Mouse (Mus musculus): ENCODE measurements around the gene Zcchc4. TPM values are rescaled to one million over a fixed set of nuclear protein-coding genes. Genes with fewer than 3 reads are reported as not detected.

Gene Zcchc4
- polyA plus RNA-seq (2015; fragmentation: Nextera tagmentation; extraction: Ambion mirVana) = 11.1 and 11.3 TPM in 2 replicates

DNA sequence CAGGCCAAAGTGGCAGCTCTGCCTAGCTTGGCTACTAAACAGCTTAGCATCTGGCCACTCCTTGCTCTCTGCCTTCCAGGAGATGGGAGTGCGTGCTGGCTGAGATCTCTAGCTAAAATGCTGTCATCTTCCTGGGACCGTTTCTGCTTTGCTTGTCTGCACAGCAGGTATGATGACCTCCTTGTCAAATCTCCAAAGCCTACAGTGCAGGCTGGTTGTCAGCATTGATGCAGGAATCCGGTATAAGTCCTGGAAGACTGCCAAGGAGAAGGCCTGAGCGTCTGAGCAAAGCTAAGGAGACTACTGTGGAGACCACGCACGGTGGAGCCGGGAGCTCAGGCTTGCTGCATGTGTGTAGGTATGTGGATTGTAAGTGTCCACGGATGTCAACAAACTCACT is at the start of gene Zcchc4:
TSS of gene Zcchc4 (plus strand) at position 173 of the 400 bp plus-strand sequence.
- no peaks in the 10 kb centered on the region for H3K27me3 ChIP-seq (ENCODE audit: control insufficient read depth, insufficient read depth, low read depth, low read length)
- ATAC-seq = no peak
- H3K9ac ChIP-seq (ENCODE audit: low read depth, low read length) = no peak within 1 kb of the TSS
- no peak within 1 kb of the TSS for H3K4me3 ChIP-seq (ENCODE audit: low read depth, low read length)
- H3K4me2 ChIP-seq (ENCODE audit: low read length) = no peak within 1 kb of the TSS
- no peaks in the 10 kb centered on the region for H3K9me3 ChIP-seq (replicated peaks; ENCODE audit: control insufficient read depth, low read length, poor library complexity, severe bottlenecking)
- 71% methylated on average over 8 of the region's 8 CpGs for WGBS
- no peaks in the 10 kb centered on the region for H3K4me1 ChIP-seq (ENCODE audit: control insufficient read depth, insufficient read depth, low read length)
- H3K36me3 ChIP-seq (ENCODE audit: control insufficient read depth, insufficient read depth, low read length) = no peaks in the 10 kb centered on the region
- no peak within 1 kb of the TSS for H3K27ac ChIP-seq (ENCODE audit: low read length)

DNA sequence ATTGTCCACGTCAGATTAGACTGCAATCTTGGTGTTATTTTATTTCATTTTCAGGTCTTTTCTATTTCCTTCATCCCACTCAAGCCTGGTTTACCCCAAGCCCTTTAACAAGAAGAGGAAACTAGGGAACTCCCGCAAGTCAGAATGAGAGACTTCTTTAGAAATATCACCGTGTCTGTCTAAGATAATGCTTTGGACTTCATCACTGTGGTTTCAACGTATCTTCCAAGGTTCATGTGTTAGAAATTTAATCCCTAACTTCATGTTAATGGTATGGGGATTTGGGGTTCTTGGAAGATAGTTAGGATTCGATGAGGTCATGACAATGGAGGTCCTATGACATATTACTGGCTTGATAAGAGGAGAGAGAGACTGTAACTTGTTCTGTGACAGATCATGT is 47.5 kb upstream of the Zcchc4 start:
- Histone ChIP-seq H3K4me2 (ENCODE audit: low read length) (no peak overlapping the region), H3K9me3 (replicated peaks; ENCODE audit: control insufficient read depth, low read length, poor library complexity, severe bottlenecking) (no peaks in the 10 kb centered on the region), H3K4me3 (ENCODE audit: low read depth, low read length) (no peak overlapping the region), H3K9ac (ENCODE audit: low read depth, low read length) (no peak overlapping the region), H3K36me3 (ENCODE audit: control insufficient read depth, insufficient read depth, low read length) (no peaks in the 10 kb centered on the region), H3K27ac (ENCODE audit: low read length) (no peak overlapping the region), H3K4me1 (ENCODE audit: control insufficient read depth, insufficient read depth, low read length) (no peaks in the 10 kb centered on the region), H3K27me3 (ENCODE audit: control insufficient read depth, insufficient read depth, low read depth, low read length) (no peaks in the 10 kb centered on the region)
- ATAC-seq = no peak
- WGBS = 87% methylated on average over 5 of the region's 5 CpGs

DNA sequence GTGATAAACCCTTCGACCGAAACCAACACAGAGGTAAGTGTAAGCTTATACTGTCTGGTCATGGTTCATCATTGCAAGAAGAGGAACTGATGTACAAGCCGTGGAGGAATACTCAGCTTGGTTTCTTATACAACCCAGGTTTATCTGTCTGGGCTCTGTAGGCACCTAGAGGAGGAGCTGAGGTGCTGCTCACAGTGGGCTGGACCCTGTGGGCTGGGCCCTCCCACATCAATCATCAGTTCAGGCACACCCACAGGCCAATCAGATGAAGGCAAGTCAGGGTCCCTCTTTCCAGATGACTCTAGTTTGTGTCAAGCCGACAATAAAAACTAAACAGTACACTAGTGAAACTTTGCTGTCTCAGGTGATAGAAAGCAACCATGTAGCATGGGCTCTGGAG is 42.4 kb upstream of the Zcchc4 start:
- Histone ChIP-seq H3K4me2 (ENCODE audit: low read length) (no peak overlapping the region), H3K27ac (ENCODE audit: low read length) (no peak overlapping the region), H3K4me1 (ENCODE audit: control insufficient read depth, insufficient read depth, low read length) (no peaks in the 10 kb centered on the region), H3K9ac (ENCODE audit: low read depth, low read length) (no peak overlapping the region), H3K9me3 (replicated peaks; ENCODE audit: control insufficient read depth, low read length, poor library complexity, severe bottlenecking) (no peaks in the 10 kb centered on the region), H3K27me3 (ENCODE audit: control insufficient read depth, insufficient read depth, low read depth, low read length) (no peaks in the 10 kb centered on the region), H3K36me3 (ENCODE audit: control insufficient read depth, insufficient read depth, low read length) (no peaks in the 10 kb centered on the region), H3K4me3 (ENCODE audit: low read depth, low read length) (no peak overlapping the region)
- no peak for ATAC-seq
- 79% methylated on average over 4 of the region's 4 CpGs for WGBS

DNA sequence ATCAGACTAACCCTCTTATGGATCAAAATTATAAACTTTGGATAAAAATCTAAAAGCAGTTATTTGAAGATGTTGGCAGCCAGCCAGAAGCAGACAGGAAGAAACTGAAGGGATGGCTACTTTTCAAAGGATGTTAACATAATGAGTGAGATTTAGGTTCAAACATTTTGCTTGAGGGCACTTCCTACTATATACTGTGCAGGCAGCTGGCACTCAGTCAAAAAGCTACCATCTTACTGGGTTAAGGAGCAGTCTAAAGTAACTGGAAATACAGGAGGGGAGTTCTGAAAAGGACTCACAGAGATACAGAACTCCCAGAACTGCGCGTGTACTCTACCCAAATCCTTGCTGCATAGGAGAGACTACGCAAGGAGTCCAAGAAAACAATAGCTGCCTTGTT is 39.2 kb upstream of the Zcchc4 start:
- Histone ChIP-seq H3K27me3 (ENCODE audit: control insufficient read depth, insufficient read depth, low read depth, low read length) (no peaks in the 10 kb centered on the region), H3K9ac (ENCODE audit: low read depth, low read length) (no peak overlapping the region), H3K27ac (ENCODE audit: low read length) (no peak overlapping the region), H3K9me3 (replicated peaks; ENCODE audit: control insufficient read depth, low read length, poor library complexity, severe bottlenecking) (no peaks in the 10 kb centered on the region), H3K4me1 (ENCODE audit: control insufficient read depth, insufficient read depth, low read length) (no peaks in the 10 kb centered on the region), H3K36me3 (ENCODE audit: control insufficient read depth, insufficient read depth, low read length) (no peaks in the 10 kb centered on the region), H3K4me2 (ENCODE audit: low read length) (no peak overlapping the region), H3K4me3 (ENCODE audit: low read depth, low read length) (no peak overlapping the region)
- 69% methylated on average over 3 of the region's 3 CpGs for WGBS
- ATAC-seq = no peak

DNA sequence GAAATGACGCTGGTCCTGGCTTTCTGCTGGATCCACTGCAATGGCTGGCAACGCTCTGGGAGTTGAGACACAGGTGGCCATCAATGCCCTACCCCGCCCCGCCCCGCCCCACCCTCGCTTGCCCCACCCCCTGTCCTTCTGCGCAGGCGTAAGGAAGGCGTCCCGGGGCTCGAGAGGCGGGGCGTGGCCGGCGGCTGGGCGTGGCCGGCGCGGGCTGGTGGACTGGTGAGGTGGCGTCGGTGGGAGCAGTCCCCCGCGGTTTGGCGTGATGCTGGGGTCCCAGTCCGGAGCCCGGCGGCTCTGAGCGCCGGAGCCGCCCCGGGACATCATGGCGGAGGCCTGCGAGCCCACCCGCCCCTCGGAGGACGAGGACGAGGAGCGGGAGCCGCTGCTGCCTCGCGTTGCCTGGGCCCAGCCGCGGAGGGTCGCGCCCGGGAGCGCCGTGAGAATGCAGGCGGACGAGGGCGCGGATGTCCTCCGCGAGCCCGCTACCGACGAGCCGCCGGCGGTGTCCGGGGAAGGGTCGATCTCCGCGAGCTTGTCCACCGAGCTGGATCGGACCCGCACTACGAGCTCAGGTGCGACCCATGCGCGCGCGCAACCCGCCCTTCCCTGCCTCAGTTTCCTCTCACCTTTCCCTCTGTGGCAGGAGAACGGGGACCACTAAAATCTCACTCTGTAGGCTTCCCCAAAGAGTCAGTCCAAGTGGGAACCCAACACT is 33.7 kb upstream of the Zcchc4 start, which contains the start of gene Pi4k2b:
TSS of gene Pi4k2b (plus strand) at position 184 of the 721 bp plus-strand sequence.
- peak within 1 kb of the TSS; percentile 71 for H3K9ac ChIP-seq (ENCODE audit: low read depth, low read length)
- WGBS = under 1% methylated on average over 50 of the region's 75 CpGs
- peaks cover 6% of the 10 kb centered on the region; the same call in 1 of the 2 replicates for H3K4me1 ChIP-seq (ENCODE audit: control insufficient read depth, insufficient read depth, low read length)
- H3K9me3 ChIP-seq (replicated peaks; ENCODE audit: control insufficient read depth, low read length, poor library complexity, severe bottlenecking) = no peaks in the 10 kb centered on the region
- ATAC-seq = peak; percentile 89
- no peaks in the 10 kb centered on the region for H3K27me3 ChIP-seq (ENCODE audit: control insufficient read depth, insufficient read depth, low read depth, low read length)
- H3K4me3 ChIP-seq (ENCODE audit: low read depth, low read length) = peak within 1 kb of the TSS; percentile 77
- no peak within 1 kb of the TSS for H3K27ac ChIP-seq (ENCODE audit: low read length)
- peak within 1 kb of the TSS; percentile 95 for H3K4me2 ChIP-seq (ENCODE audit: low read length)
- H3K36me3 ChIP-seq (ENCODE audit: control insufficient read depth, insufficient read depth, low read length) = no peaks in the 10 kb centered on the region

DNA sequence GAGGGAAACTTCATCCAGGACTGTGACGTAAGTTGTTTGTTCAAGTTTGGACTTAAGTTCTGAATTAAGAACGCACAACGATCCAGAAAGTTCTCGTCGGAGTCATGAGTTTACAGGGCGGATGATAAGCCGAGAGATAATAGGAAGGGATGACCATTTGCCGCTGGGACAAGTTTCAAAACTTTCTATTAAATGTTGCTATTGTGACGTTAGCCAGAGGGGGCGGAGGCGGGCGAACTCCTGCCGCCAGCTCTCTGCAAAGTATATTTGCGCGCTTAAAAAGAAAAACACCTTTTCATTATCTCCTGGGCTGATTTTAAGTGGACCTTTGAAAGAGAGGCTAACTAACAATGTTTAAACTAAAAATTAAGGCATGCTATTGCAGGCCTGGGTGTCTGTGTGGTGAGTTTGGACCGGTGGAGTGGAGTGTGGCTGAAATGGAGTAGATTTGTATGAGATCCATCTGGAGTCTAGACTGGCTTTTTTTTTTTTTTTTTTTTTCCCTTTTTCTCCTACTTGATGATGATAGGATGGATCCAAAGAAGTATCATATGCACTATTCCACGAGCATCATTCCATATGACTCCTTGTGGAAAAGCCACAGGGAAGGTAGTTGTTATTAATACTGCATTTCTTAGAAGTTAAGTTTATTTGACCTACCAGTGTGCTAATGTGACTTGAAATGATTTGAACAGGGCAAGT is 32.9 kb upstream of the Zcchc4 start:
- H3K4me1 ChIP-seq (ENCODE audit: control insufficient read depth, insufficient read depth, low read length) = peaks cover 6% of the 10 kb centered on the region; the same call in 1 of the 2 replicates
- H3K4me2 ChIP-seq (ENCODE audit: low read length) = peak overlapping the region; percentile 95
- no peaks in the 10 kb centered on the region for H3K9me3 ChIP-seq (replicated peaks; ENCODE audit: control insufficient read depth, low read length, poor library complexity, severe bottlenecking)
- H3K4me3 ChIP-seq (ENCODE audit: low read depth, low read length) = peak overlapping the region; percentile 77
- H3K9ac ChIP-seq (ENCODE audit: low read depth, low read length) = peak overlapping the region; percentile 71
- H3K36me3 ChIP-seq (ENCODE audit: control insufficient read depth, insufficient read depth, low read length) = no peaks in the 10 kb centered on the region
- ATAC-seq = no peak
- H3K27ac ChIP-seq (ENCODE audit: low read length) = no peak overlapping the region
- WGBS = 3% methylated on average over 17 of the region's 17 CpGs
- H3K27me3 ChIP-seq (ENCODE audit: control insufficient read depth, insufficient read depth, low read depth, low read length) = no peaks in the 10 kb centered on the region

DNA sequence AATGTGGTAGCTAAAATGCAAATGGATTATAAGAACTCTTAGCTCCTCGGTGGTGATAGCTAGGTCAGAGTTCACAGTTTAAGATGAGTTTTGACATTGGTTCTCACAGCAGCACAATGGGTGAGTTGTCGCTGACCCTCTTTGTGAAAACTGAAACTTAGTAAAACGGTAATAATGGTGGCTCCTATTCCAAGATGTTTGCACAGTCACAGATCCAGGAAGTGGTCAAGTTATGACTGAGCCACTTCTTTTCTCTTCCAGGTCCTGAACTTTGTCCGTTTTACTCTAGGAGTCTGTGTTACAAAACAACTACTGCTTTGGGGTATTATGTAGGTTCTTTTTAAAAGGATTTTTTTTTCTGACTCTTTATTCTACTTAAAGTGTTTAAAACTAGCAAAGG is 32.0 kb upstream of the Zcchc4 start:
- Histone ChIP-seq H3K27me3 (ENCODE audit: control insufficient read depth, insufficient read depth, low read depth, low read length) (no peaks in the 10 kb centered on the region), H3K9ac (ENCODE audit: low read depth, low read length) (no peak overlapping the region), H3K4me2 (ENCODE audit: low read length) (no peak overlapping the region), H3K4me1 (ENCODE audit: control insufficient read depth, insufficient read depth, low read length) (peaks cover 6% of the 10 kb centered on the region; the same call in 1 of the 2 replicates), H3K4me3 (ENCODE audit: low read depth, low read length) (no peak overlapping the region), H3K9me3 (replicated peaks; ENCODE audit: control insufficient read depth, low read length, poor library complexity, severe bottlenecking) (no peaks in the 10 kb centered on the region), H3K36me3 (ENCODE audit: control insufficient read depth, insufficient read depth, low read length) (no peaks in the 10 kb centered on the region), H3K27ac (ENCODE audit: low read length) (no peak overlapping the region)
- WGBS = 69% methylated on average over 4 of the region's 4 CpGs
- ATAC-seq = no peak

DNA sequence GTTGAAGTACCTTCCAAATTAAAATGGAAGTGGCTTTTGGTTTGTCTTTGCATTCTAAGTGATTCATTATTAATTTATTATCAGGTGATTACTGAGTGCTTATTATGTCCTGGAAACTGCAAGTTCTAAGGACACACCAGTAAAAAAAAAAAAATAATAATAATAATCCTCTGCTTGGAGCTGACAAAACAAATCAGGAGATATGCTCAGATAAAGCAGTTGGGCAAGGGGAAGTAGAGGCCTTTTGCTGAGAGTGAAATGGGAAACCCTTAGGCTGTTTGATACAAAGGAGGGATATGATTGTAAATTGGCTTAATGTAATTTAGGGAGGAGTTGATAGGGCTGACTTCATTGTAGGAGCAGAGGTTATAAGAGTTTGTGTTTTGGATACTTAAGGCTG is 28.3 kb upstream of the Zcchc4 start:
- H3K27me3 ChIP-seq (ENCODE audit: control insufficient read depth, insufficient read depth, low read depth, low read length) = no peaks in the 10 kb centered on the region
- no peak overlapping the region for H3K9ac ChIP-seq (ENCODE audit: low read depth, low read length)
- ATAC-seq = no peak
- no peaks in the 10 kb centered on the region for H3K9me3 ChIP-seq (replicated peaks; ENCODE audit: control insufficient read depth, low read length, poor library complexity, severe bottlenecking)
- no peak overlapping the region for H3K4me3 ChIP-seq (ENCODE audit: low read depth, low read length)
- H3K4me1 ChIP-seq (ENCODE audit: control insufficient read depth, insufficient read depth, low read length) = peaks cover 4% of the 10 kb centered on the region; the same call in 1 of the 2 replicates
- no peak overlapping the region for H3K27ac ChIP-seq (ENCODE audit: low read length)
- H3K36me3 ChIP-seq (ENCODE audit: control insufficient read depth, insufficient read depth, low read length) = no peaks in the 10 kb centered on the region
- H3K4me2 ChIP-seq (ENCODE audit: low read length) = no peak overlapping the region

DNA sequence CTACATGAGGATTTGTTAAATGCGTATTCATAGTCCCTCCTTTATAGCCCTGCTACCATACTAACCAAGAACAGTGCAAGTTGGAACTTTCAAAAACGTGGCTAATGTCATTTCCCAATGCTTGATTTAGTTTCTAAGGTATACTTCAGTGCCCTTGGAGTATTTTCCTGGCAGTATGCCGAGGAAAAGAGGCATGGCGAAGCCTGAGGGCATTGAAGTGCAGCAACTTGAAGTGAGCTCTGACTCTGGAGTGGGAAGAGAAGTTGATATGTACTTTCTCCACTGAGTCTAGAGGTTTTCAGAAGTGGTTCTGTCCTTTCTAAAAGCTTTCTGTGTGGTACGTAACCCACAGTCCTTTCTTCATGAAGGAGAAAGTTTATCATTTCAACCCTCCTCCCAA is 26.5 kb upstream of the Zcchc4 start:
- Histone ChIP-seq H3K9me3 (replicated peaks; ENCODE audit: control insufficient read depth, low read length, poor library complexity, severe bottlenecking) (no peaks in the 10 kb centered on the region), H3K36me3 (ENCODE audit: control insufficient read depth, insufficient read depth, low read length) (no peaks in the 10 kb centered on the region), H3K4me3 (ENCODE audit: low read depth, low read length) (no peak overlapping the region), H3K27ac (ENCODE audit: low read length) (no peak overlapping the region), H3K9ac (ENCODE audit: low read depth, low read length) (no peak overlapping the region), H3K4me1 (ENCODE audit: control insufficient read depth, insufficient read depth, low read length) (no peaks in the 10 kb centered on the region), H3K27me3 (ENCODE audit: control insufficient read depth, insufficient read depth, low read depth, low read length) (no peaks in the 10 kb centered on the region), H3K4me2 (ENCODE audit: low read length) (no peak overlapping the region)
- 85% methylated on average over 5 of the region's 5 CpGs for WGBS
- no peak for ATAC-seq

Data from midbrain, embryonic 16.5 days (tissue).